Mouse (Mus musculus) ES-E14 (cell line): Measurements from ENCODE around the gene Adap2. TPM values are rescaled to one million over a fixed set of nuclear protein-coding genes. Genes with fewer than 3 reads are reported as not detected.

Experiments used
- DNase-seq: peaks from one replicate; pipeline ENCODE4 v3.0.0-alpha.2; 2013; ENCODE audit warnings: low read depth, low spot score
- H3K27ac ChIP-seq: 2 replicates; pipeline ENCODE4 v1.5.1; 2012; ENCODE audit warnings: low read depth, mild to moderate bottlenecking, low read length, moderate library complexity, mixed read lengths; ENCODE audit not compliant: poor library complexity, insufficient read depth, severe bottlenecking
- H3K36me3 ChIP-seq: 2 replicates; pipeline ENCODE4 v1.6.1; 2012; ENCODE audit warnings: mild to moderate bottlenecking, low read length, moderate library complexity, mixed read lengths; ENCODE audit not compliant: control insufficient read depth, poor library complexity, insufficient read depth, severe bottlenecking
- H3K4me1 ChIP-seq, 2 experiments: fragments of 150-350 bp in 1 of 2; sonication (generic) in 1 of 2; 2 replicates each; pipeline ENCODE4 v1.6.1; 2012; ENCODE audit warnings: low read length in 2 of 2, mild to moderate bottlenecking in 1 of 2, mixed read lengths in 1 of 2; ENCODE audit not compliant: control insufficient read depth in 2 of 2, insufficient read depth in 2 of 2, poor library complexity in 1 of 2
- H3K4me3 ChIP-seq, 2 experiments: fragments of 150-350 bp in 1 of 2; sonication (generic) in 1 of 2; 2 replicates each; pipeline ENCODE4 v1.5.1; 2012; ENCODE audit warnings: low read length in 2 of 2, low read depth in 1 of 2, mild to moderate bottlenecking in 1 of 2, mixed read lengths in 1 of 2; ENCODE audit not compliant: insufficient read depth in 1 of 2, poor library complexity in 1 of 2, severe bottlenecking in 1 of 2
- H3K9ac ChIP-seq: 2 replicates; pipeline ENCODE4 v1.6.1; 2012; ENCODE audit warnings: low read depth, mild to moderate bottlenecking, low read length, mixed read lengths; ENCODE audit not compliant: poor library complexity, insufficient read depth, severe bottlenecking
- H3K9me3 ChIP-seq: fragments of 150-350 bp; sonication (generic); 2 replicates; pipeline ENCODE4 v1.6.1; 2012; ENCODE audit warnings: low read depth, mild to moderate bottlenecking, low read length; ENCODE audit not compliant: control insufficient read depth, insufficient read depth
- CHD2 ChIP-seq: IDR thresholded peaks from 2 replicates; pipeline ENCODE4 v1.6.1; 2014; ENCODE audit warnings: mild to moderate bottlenecking, low read depth, low read length, inconsistent platforms
- HCFC1 ChIP-seq: IDR thresholded peaks from 2 replicates; pipeline ENCODE4 v1.6.1; 2012; ENCODE audit warnings: low read length, inconsistent platforms, borderline replicate concordance; ENCODE audit not compliant: insufficient read depth
- MAFK ChIP-seq: IDR thresholded peaks from 2 replicates; pipeline ENCODE4 v1.6.1; 2014; ENCODE audit warnings: mild to moderate bottlenecking, low read depth, low read length, inconsistent platforms; ENCODE audit not compliant: insufficient read depth
- ZC3H11A ChIP-seq: IDR thresholded peaks from 2 replicates; pipeline ENCODE4 v1.6.1; 2012; ENCODE audit warnings: low read depth, mild to moderate bottlenecking, inconsistent platforms, low read length, borderline replicate concordance
- ZNF384 ChIP-seq: IDR thresholded peaks from 2 replicates; pipeline ENCODE4 v1.6.1; 2012; ENCODE audit warnings: low read depth, low read length, inconsistent platforms
- in situ Hi-C, 2 experiments: fragments of 600-800 bp; cut with MboI; formaldehyde crosslinking; loops; one replicate each; pipeline ENCODE4 v1.15.1; 2025; ENCODE audit warnings: low sequenced_read_pairs in 2 of 2, inconsistent platforms in 1 of 2; ENCODE audit not compliant: unreplicated experiment in 2 of 2
- total RNA-seq: library from RNA; depleted of rRNA; stranded (reverse); fragments of 300-350 nt; gene quantifications from 2 replicates; pipeline ENCODE4 v1.2.3, GENCODE M21; 2012

Gene Adap2
- total RNA-seq, 1 experiment: 2.8 TPM

DNA sequence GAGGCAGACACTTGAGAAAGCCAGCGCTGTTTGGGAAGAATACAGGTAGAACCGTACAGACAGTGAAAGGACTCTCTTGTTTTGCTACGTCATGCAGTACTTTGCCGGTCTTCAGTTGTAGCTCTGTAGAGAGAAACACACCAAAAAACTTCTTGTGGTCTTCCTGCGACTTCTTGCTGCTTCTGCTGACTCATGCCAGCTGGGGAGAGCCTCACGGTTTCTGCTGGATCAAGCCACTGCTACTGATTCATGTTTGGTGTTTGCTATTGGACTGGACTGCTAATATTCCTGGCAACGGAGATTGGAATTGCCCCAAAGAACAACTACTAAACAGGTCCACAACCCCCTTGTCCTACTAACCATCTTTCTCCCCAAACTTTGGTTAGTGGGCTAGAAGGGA is 42.4 kb downstream of the Adap2 start:
- Histone ChIP-seq H3K4me1 (no peaks in the 10 kb centered on the region), H3K9ac (no peak overlapping the region), H3K4me3 (no peak overlapping the region), H3K36me3 (no peaks in the 10 kb centered on the region; the same call in 1 of the 2 replicates), H3K27ac (no peak overlapping the region), H3K9me3 (no peaks in the 10 kb centered on the region)
- TF ChIP-seq ZC3H11A (no peak), MAFK (peak; percentile 65; the same call in 1 of the 2 replicates)
- in situ Hi-C loops: no loop called here
- no peak for DNase-seq

DNA sequence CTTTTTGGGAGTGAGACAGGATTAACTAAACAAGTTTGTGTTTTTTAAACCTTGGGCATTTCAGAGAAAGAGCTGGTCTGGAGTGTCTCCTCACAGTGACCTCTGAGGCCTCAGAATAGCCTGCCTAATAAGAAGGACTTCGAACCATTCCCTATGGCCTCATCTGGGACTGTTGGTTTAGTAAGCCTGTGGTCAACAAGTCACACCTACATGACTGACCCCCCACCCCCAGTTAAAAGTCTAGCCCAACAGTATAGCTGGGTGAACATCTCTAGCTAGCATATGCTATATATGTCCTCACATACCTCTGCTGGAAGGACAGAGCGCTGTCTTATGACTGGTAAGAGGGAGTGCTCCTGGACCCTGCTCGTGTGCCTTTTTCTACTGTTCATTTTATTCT is 45.4 kb downstream of the Adap2 start:
- Histone ChIP-seq H3K9me3 (no peaks in the 10 kb centered on the region), H3K9ac (no peak overlapping the region), H3K4me1 (no peaks in the 10 kb centered on the region), H3K36me3 (no peaks in the 10 kb centered on the region; the same call in 1 of the 2 replicates), H3K27ac (no peak overlapping the region), H3K4me3 (no peak overlapping the region)
- DNase-seq: no peak
- in situ Hi-C loops: no loop called here
- no peak for TF ChIP-seq HCFC1
- TF ChIP-seq ZC3H11A: no peak
- no peak for TF ChIP-seq CHD2
- no peak for TF ChIP-seq ZNF384
- TF ChIP-seq MAFK: no peak

DNA sequence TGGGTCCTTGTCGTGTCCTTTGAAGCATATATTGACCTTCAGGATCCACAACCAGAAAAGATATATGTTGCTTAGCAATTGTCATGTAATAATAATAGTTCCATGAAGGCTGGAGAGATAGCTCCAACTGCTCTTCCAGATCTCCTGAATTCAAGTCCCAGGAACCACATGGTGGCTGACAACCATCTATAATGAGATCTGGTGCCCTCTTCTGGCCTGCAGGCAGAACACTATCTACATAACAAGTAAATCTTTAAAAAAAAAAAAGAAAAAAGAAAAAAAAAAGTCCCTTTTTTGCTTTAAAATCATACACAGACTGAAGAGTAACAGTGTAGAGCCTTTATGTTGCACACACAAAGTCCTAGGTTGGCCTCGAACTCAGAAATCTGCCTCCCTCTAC is 45.9 kb downstream of the Adap2 start:
- Histone ChIP-seq H3K27ac (no peak overlapping the region), H3K9ac (no peak overlapping the region), H3K9me3 (no peaks in the 10 kb centered on the region), H3K36me3 (no peaks in the 10 kb centered on the region), H3K4me3 (no peak overlapping the region), H3K4me1 (no peaks in the 10 kb centered on the region)
- DNase-seq: no peak
- peak; percentile 89 for TF ChIP-seq ZNF384
- TF ChIP-seq MAFK: no peak
- TF ChIP-seq ZC3H11A: no peak
- no peak for TF ChIP-seq CHD2
- in situ Hi-C loops: no loop called here

DNA sequence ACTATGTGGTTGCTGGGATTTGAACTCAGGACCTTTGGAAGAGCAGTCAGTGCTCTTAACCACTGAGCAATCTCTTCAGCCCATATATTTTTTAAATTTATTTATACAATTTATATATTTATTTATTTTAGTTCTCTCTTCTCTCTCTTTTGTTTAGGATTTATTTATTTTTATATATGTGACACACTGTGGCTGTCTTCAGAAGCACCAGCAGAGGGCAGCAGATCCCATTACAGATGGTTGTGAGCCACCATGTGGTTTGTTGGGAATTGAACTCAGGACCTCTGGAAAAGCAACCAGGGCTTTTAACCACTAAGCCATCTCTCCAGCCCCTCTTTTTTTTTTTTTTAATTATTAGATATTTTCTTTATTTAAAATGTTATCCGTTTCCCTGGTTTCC is 46.4 kb downstream of the Adap2 start:
- DNase-seq: no peak
- Histone ChIP-seq H3K36me3 (no peaks in the 10 kb centered on the region), H3K9ac (no peak overlapping the region), H3K4me3 (no peak overlapping the region), H3K4me1 (no peaks in the 10 kb centered on the region), H3K27ac (no peak overlapping the region), H3K9me3 (no peaks in the 10 kb centered on the region)
- no peak for TF ChIP-seq MAFK
- peak; percentile 18; the same call in 1 of the 2 replicates for TF ChIP-seq ZNF384
- in situ Hi-C loops: no loop called here

DNA sequence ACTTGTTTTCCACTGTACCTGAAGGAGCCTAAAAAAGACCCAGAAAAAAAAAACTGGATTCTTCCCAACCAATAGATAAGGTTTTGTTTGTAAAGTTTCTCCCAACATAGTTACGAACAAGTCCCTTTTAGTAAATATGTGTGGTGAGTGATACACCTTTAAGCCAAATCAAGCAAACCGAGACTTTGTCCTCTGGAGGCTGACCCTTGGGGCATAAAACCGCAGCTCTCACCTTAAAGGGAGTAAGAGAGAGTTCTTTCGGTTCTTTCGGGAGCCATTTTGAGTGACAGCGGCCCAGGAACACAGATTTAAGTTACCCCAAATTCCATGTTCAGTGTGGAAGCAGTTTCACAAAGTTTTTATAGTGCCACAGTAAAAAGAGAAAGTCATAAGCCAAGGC is 48.4 kb downstream of the Adap2 start:
- Histone ChIP-seq H3K4me1 (no peaks in the 10 kb centered on the region), H3K27ac (no peak overlapping the region), H3K36me3 (no peaks in the 10 kb centered on the region), H3K9me3 (no peaks in the 10 kb centered on the region), H3K4me3 (no peak overlapping the region), H3K9ac (no peak overlapping the region)
- DNase-seq: no peak
- in situ Hi-C loops: no loop called here
- no peak for TF ChIP-seq ZNF384
